Comparison of ENCODE assay signal across 15 mouse cellular contexts in genomic region chr16:33123373-33123772, GRCm38 (mm10).
A peak's percentile ranks its signal among the peaks of the same experiment; 100 is the strongest.
DNase-seq lines count a peak whose midpoint lies in the region; ATAC-seq and TF ChIP-seq lines count a peak whose summit lies in the region.
"Had no signal": no experiment of that assay in that cellular context is flagged by ENCODE, and none has a peak within 500 bp of the region (broad histone marks: within the 10 kb centered on the region; RNA-seq: fewer than 3 reads in every experiment).

No protein-coding gene starts in this region.

- peak overlapping the region; percentile 51 for H3K4me2 ChIP-seq in heart, embryonic 13.5 days
- H3K4me2 ChIP-seq in midbrain, postnatal 0 days (ENCODE audit: low read depth, low read length, poor library complexity, severe bottlenecking), result no peak overlapping the region
- H3K4me2 ChIP-seq in midbrain, embryonic 14.5 days (ENCODE audit: low read length), result no peak overlapping the region
- H3K4me2 ChIP-seq: lung, embryonic 14.5 days; neural tube, embryonic 15.5 days had no signal

- 0 out of 2 replicates have a peak overlapping the region, but pooled peaks have one; percentile 5 for H3K9ac ChIP-seq in heart, embryonic 13.5 days
- H3K9ac ChIP-seq in midbrain, postnatal 0 days (replicated peaks; ENCODE audit: low read length, poor library complexity, severe bottlenecking), result no peak overlapping the region
- H3K9ac ChIP-seq in midbrain, embryonic 14.5 days (replicated peaks; ENCODE audit: low read length), result no peak overlapping the region
- H3K9ac ChIP-seq: embryonic facial prominence, embryonic 13.5 days; lung, embryonic 14.5 days; neural tube, embryonic 15.5 days had no signal

- WGBS in heart, embryonic 13.5 days, result 70% methylated on average over 8 of the region's 8 CpGs
- 87% methylated on average over 8 of the region's 8 CpGs for WGBS in midbrain, postnatal 0 days
- 81% methylated on average over 8 of the region's 8 CpGs for WGBS in midbrain, embryonic 14.5 days

- intact Hi-C loops in heart, postnatal 36 days (cut with DNase I), result no loop called here

- H3K27ac ChIP-seq in heart, embryonic 13.5 days (replicated peaks), result peak overlapping the region; percentile 56
- no peak overlapping the region for H3K27ac ChIP-seq in midbrain, postnatal 0 days (ENCODE audit: low read depth, low read length)
- H3K27ac ChIP-seq in midbrain, embryonic 14.5 days (replicated peaks; ENCODE audit: low read depth, low read length), result no peak overlapping the region
- H3K27ac ChIP-seq: embryonic facial prominence, embryonic 13.5 days; forebrain, embryonic 10.5 days; layer of hippocampus, adult 2 months; neural tube, embryonic 15.5 days had no signal

- peaks cover 29% of the 10 kb centered on the region for H3K4me1 ChIP-seq in heart, embryonic 13.5 days
- H3K4me1 ChIP-seq in midbrain, postnatal 0 days (ENCODE audit: insufficient read depth, low read length), result no peaks in the 10 kb centered on the region
- no peaks in the 10 kb centered on the region for H3K4me1 ChIP-seq in midbrain, embryonic 14.5 days (ENCODE audit: control insufficient read depth, insufficient read depth, low read length)
- H3K4me1 ChIP-seq: neural tube, embryonic 15.5 days had no signal

- H3K4me3 ChIP-seq in heart, embryonic 13.5 days, result peak overlapping the region; percentile 14
- no peak overlapping the region for H3K4me3 ChIP-seq in midbrain, postnatal 0 days (ENCODE audit: low read depth, low read length)
- no peak overlapping the region for H3K4me3 ChIP-seq in midbrain, embryonic 14.5 days (replicated peaks; ENCODE audit: low read depth, low read length)
- H3K4me3 ChIP-seq: embryonic facial prominence, embryonic 13.5 days; forebrain, embryonic 10.5 days; layer of hippocampus, adult 2 months; neural tube, embryonic 15.5 days had no signal

- H3K36me3 ChIP-seq in heart, embryonic 13.5 days, result peaks cover 6% of the 10 kb centered on the region; the same call in 1 of the 2 replicates
- peaks cover 17% of the 10 kb centered on the region for H3K36me3 ChIP-seq in midbrain, postnatal 0 days (ENCODE audit: insufficient read depth, low read length)
- H3K36me3 ChIP-seq in midbrain, embryonic 14.5 days (ENCODE audit: control insufficient read depth, insufficient read depth, low read length), result peaks cover 25% of the 10 kb centered on the region
- H3K36me3 ChIP-seq: embryonic facial prominence, embryonic 13.5 days had no signal

- no peaks in the 10 kb centered on the region for H3K27me3 ChIP-seq in heart, embryonic 13.5 days (replicated peaks)
- no peaks in the 10 kb centered on the region for H3K27me3 ChIP-seq in midbrain, postnatal 0 days (ENCODE audit: insufficient read depth, low read length)
- H3K27me3 ChIP-seq in midbrain, embryonic 14.5 days (ENCODE audit: control insufficient read depth, insufficient read depth, low read length), result no peaks in the 10 kb centered on the region
- H3K27me3 ChIP-seq: embryonic facial prominence, embryonic 13.5 days; neural tube, embryonic 15.5 days had no signal

- no peak for TF ChIP-seq CTCF in midbrain, postnatal 0 days (IDR thresholded peaks at IDR 0.05)

- no peak for DNase-seq in heart, postnatal 36 days
- DNase-seq in midbrain, postnatal 0 days (ENCODE audit: low spot score), result peak; percentile 30
- no peak for DNase-seq in midbrain, embryonic 14.5 days
- peak; percentile 33 for DNase-seq in mesoderm, embryonic 11.5 days (ENCODE audit: low read depth, low spot score)
- no peak for DNase-seq in neural tube, embryonic 10.5 days (ENCODE audit: extremely low spot score, low spot score)
- DNase-seq in Muller cell, postnatal 12 days (ENCODE audit: inconsistent ontology term), result no peak
- DNase-seq: heart, adult 18-20 months; right cerebral cortex, adult 18-20 months had no signal

- no peak for ATAC-seq in heart, embryonic 13.5 days (ENCODE audit: extremely low read depth, insufficient number of reproducible peaks, low FRiP score, low TSS enrichment)
- no peak for ATAC-seq in midbrain, postnatal 0 days (ENCODE audit: low FRiP score)
- no peak for ATAC-seq in midbrain, embryonic 14.5 days (ENCODE audit: low FRiP score, low TSS enrichment)
- ATAC-seq in hematopoietic stem cell, adult 5-6 weeks (replicated peaks in 1 of 2; ENCODE audit: insufficient read depth in 1 of 2, low FRiP score in 2 of 2, low TSS enrichment in 1 of 2, low read depth in 1 of 2, poor library complexity in 2 of 2, severe bottlenecking in 2 of 2), result peak; percentile 81 to 85

- H3K9me3 ChIP-seq in heart, embryonic 13.5 days, result no peaks in the 10 kb centered on the region
- no peaks in the 10 kb centered on the region for H3K9me3 ChIP-seq in midbrain, postnatal 0 days (ENCODE audit: low read length)
- H3K9me3 ChIP-seq in midbrain, embryonic 14.5 days (ENCODE audit: control insufficient read depth, low read length), result no peaks in the 10 kb centered on the region
- H3K9me3 ChIP-seq: embryonic facial prominence, embryonic 13.5 days; forebrain, embryonic 10.5 days; neural tube, embryonic 15.5 days had no signal

Comparison
In these comparisons a context has a peak if more than half of its experiments do, and no peak if none do; other contexts are left out.
1. DNase-seq: peak in midbrain, postnatal 0 days (single experiment) and mesoderm, embryonic 11.5 days (single experiment); none in heart, postnatal 36 days (0 of 2), midbrain, embryonic 14.5 days (single experiment), neural tube, embryonic 10.5 days (single experiment) and Muller cell, postnatal 12 days (single experiment).
2. ATAC-seq: peak in hematopoietic stem cell, adult 5-6 weeks (2 of 2); none in heart, embryonic 13.5 days (single experiment), midbrain, postnatal 0 days (single experiment) and midbrain, embryonic 14.5 days (single experiment).